Mouse (Mus musculus): Measurements from ENCODE around the gene Ankrd11.

DNA sequence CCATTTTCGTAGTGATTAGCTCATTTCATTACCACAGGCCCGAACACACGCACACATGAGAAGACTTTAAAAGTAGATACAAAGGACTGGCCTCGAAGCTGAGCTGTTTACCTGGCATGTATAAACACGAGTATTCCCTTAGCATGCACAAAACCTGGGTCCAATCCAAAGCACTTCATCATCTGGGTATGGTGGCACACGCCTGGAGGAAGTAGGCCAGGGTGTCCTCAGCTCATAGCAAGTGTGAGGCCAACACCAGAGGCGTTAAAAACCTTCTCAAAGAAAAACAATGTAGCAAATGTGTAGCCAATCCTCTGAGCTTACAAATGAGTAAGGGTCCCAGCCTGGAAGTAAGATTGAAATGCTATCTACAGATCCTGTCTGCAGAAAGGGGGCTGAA is 27.6 kb downstream of the Ankrd11 start:
- no peak for TF ChIP-seq CTCF (IDR thresholded peaks at IDR 0.05; ENCODE audit: control insufficient read depth, insufficient read depth, insufficient read length)
- TF ChIP-seq USF1 (IDR thresholded peaks at IDR 0.05; ENCODE audit: low read depth) = no peak
- no peak for TF ChIP-seq MYOD1 (IDR thresholded peaks at IDR 0.05; ENCODE audit: control insufficient read depth, insufficient read length, low read depth)
- TF ChIP-seq MAX (IDR thresholded peaks at IDR 0.05) = no peak
- TF ChIP-seq CEBPB (IDR thresholded peaks at IDR 0.05; ENCODE audit: low read depth) = no peak
- no peak for TF ChIP-seq MYOG (IDR thresholded peaks at IDR 0.05; ENCODE audit: control insufficient read depth, extremely low read depth, insufficient read length)

All from C2C12 (cell line).